Mouse (Mus musculus) A20 (cell line): ENCODE measurements around the gene Npm1.
A peak's percentile ranks its signal among the peaks of the same experiment; 100 is the strongest.

Experiments
- DNase-seq: peaks from one replicate; pipeline ENCODE4 v3.0.0-alpha.2; 2011; ENCODE audit warnings: low read depth, low spot score

The Npm1 gene

GRCm38 (mm10) chr11:33180701-33181116, 17.7 kb upstream of the Npm1 start:
- no peak for DNase-seq

GRCm38 (mm10) chr11:33179802-33180201, 16.8 kb upstream of the Npm1 start:
- no peak for DNase-seq

GRCm38 (mm10) chr11:33176525-33177245, 13.7 kb upstream of the Npm1 start:
- DNase-seq: peak; percentile 61

- no peak for DNase-seq
These were observed 12.8 kb upstream of the Npm1 start for GRCm38 (mm10) chr11:33175768-33176167.

GRCm38 (mm10) chr11:33170489-33170888, 7.5 kb upstream of the Npm1 start:
- DNase-seq: peak; percentile 64

GRCm38 (mm10) chr11:33162211-33162997, 602 bp downstream of the Npm1 start:
- peak; percentile 82 for DNase-seq

GRCm38 (mm10) chr11:33159741-33160140, 3.3 kb downstream of the Npm1 start:
- no peak for DNase-seq

GRCm38 (mm10) chr11:33157453-33158196, 5.4 kb downstream of the Npm1 start:
- DNase-seq: no peak

GRCm38 (mm10) chr11:33156436-33157015, 6.5 kb downstream of the Npm1 start:
- no peak for DNase-seq

GRCm38 (mm10) chr11:33154459-33154858, 8.5 kb downstream of the Npm1 start:
- no peak for DNase-seq

- DNase-seq: no peak
These were observed 10.0 kb downstream of the Npm1 start for GRCm38 (mm10) chr11:33152997-33153396.

- no peak for DNase-seq
These were observed 11.2 kb downstream of the Npm1 start for GRCm38 (mm10) chr11:33151780-33152145.

- no peak for DNase-seq
These were observed 11.8 kb downstream of the Npm1 start for GRCm38 (mm10) chr11:33151128-33151779.

- DNase-seq: no peak
These were observed 12.6 kb downstream of the Npm1 start for GRCm38 (mm10) chr11:33150364-33150763.

- DNase-seq: peak; percentile 27
These were observed 13.6 kb downstream of the Npm1 start for GRCm38 (mm10) chr11:33149453-33149852.

- peak; percentile 26 for DNase-seq
These were observed 13.9 kb downstream of the Npm1 start for GRCm38 (mm10) chr11:33149088-33149436.

GRCm38 (mm10) chr11:33148338-33149087, 14.5 kb downstream of the Npm1 start:
- peak; percentile 62 for DNase-seq

- DNase-seq: no peak
These were observed 15.3 kb downstream of the Npm1 start for GRCm38 (mm10) chr11:33147572-33148337.

GRCm38 (mm10) chr11:33147171-33147571, 15.8 kb downstream of the Npm1 start, which contains the start of gene Fgf18:
Gene Fgf18, minus strand, starts transcription at chr11:33147400.
- DNase-seq: no peak

- DNase-seq: no peak
These were observed 16.3 kb downstream of the Npm1 start for GRCm38 (mm10) chr11:33146651-33147131.
